Mouse (Mus musculus) layer of hippocampus, adult 9-11 months (tissue): ENCODE results near the gene Padi4.

Experiments used
- DNase-seq: peaks from one replicate; pipeline ENCODE4 v3.0.0; 2022

Gene Padi4

DNA sequence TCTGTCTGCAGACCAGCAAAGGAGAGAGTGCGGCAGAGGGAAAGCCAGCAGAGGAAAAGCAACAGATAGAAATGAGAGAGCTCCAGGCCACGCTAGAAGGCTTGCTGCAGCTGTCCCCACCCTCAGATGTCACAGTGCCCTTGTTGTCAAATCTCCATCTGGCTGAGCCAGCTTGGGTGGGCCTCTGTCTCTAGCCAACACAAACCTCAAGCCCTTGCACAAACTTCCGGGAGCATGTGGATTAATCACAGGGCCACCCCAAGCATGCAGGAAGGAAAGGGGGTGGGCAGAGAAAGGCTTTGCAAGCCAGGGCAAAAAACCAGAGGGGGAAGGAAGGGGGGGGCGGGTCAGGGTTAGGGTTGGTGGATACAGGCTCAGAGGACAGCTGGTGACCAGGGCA, 13.4 kb upstream of the Padi4 start:
- DNase-seq: no peak

- DNase-seq: no peak
These were observed 11.2 kb upstream of the Padi4 start for GRCm38 (mm10) chr4:140785217-140785616.

- no peak for DNase-seq
These were observed 10.4 kb upstream of the Padi4 start for GRCm38 (mm10) chr4:140784292-140784945.

DNA sequence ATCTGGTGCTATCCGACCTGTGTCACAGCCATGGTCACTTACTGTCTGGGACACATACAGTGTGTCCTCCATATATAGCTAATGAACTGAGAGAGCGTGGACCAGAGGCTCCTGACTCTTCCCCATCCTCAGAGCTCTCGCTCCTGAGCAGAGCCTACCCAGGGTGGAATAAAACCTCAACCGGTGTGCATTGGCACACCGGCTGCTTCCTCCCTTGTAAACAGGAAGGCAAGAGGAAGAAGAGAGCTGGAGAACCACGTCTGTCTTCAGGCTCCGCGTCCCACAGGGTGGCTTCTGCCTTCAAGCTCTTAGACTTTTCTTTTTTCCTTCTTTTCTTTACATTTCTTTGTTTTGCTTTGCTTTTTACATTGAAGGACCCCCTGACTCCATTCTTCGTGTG, 8.8 kb upstream of the Padi4 start:
- no peak for DNase-seq

DNA sequence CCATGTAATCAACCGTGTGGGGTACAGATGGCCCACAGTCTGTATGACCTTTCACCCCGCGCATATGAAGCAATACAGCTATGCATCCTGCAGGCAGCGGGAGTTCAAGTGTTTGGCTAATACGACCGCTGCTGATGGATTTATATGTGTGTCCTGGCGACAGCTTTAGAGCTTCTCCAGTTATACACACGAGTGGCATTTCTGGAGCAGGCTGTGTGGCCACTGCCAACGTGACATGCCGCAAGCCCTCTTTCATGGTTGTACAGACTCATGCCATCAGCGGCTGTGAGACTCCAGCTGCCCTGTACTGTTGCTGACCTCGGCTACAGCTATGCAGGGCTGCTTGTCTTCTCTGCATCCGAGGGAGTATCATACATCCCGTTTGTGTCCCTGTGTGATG, 6.5 kb upstream of the Padi4 start:
- DNase-seq: no peak

DNA sequence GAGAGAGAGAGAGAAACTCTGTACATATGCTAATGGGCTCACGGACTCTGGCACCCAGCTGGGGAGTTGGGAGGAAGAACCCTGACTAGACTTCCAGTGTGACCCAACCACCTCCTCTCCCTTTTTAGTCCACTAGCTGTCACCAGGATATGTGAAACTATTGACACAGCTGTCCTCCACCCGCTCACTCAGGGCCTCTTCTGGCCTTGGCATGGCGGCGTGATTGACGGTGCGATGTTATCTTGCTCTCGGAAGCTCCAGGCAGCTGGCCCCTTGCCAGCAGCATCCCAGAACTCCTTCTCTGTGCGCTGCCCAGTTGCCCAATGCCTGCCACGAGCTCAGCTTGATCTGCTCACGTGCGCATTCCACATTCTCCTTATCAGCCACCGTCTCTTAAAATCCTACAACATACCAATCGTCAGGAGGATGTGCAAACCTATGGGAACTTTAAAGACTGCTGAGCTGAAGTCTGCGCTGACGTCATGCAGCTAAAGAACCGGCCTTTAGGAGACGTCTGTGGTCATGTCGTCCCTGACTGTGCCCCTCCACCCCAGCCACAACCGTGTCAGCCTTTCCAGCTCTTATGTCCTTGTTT, 5.9 kb upstream of the Padi4 start:
- peak; percentile 14 for DNase-seq

- no peak for DNase-seq
These were observed 2.6 kb upstream of the Padi4 start for GRCm38 (mm10) chr4:140776623-140777022.

DNA sequence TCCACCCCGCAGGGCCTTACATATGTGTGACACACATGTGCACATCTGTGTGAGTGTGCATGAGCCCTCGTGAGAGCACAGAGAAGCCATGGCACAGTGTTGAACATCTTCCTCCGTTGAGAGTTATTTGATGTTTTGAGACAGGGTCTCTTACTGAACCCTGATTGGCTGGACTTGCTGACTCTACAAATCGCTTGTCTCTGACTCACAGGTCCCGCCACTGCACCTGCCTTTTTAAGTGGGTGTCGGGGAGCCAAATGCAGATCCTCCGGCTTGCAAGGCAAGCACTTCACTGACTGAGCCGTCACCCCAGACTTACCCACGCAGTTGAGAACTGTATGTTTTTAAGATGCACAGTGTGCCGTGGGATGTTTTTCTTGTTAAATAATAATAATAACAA, 1.8 kb upstream of the Padi4 start:
- no peak for DNase-seq

- no peak for DNase-seq
These were observed 857 bp upstream of the Padi4 start for GRCm38 (mm10) chr4:140774893-140775292.

DNA sequence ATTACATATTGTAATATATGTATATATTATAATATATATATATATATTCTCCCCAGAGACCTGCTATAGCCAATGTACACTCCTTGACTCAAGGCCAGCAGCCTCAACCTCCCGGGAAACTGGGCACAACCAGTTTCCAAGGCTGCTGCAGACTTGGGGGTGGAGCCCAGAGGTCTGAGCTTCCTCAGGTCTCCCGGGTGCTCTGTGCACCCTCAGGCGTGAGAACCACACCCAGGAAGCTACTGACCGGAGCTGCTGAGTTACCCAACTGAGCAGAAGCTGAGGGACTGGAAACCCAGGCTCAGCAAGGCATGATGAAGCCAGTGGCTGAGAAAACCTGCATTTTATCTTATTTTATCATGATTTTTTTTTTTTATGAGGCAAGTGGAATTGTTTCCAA, 2.9 kb downstream of the Padi4 start:
- no peak for DNase-seq

DNA sequence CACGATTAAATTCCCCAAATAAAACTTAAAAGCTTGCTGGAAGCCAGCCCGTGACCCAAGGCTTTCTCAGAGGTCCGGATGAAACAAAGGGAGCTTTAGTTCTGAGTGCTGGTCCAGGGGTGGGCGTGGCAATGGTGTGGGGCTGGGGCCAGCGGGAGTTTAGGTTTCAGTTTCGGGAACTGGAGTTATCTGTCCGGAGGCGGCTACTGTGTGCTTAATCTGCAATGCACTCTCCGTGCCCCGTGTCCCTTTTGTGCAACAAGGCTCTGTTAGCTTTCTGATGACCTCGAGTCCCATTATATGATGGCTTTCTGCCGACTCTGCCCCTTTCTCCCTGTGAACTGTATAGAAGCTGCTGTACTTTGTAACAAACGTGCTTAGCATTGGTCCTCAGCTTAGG, 3.6 kb downstream of the Padi4 start:
- no peak for DNase-seq

DNA sequence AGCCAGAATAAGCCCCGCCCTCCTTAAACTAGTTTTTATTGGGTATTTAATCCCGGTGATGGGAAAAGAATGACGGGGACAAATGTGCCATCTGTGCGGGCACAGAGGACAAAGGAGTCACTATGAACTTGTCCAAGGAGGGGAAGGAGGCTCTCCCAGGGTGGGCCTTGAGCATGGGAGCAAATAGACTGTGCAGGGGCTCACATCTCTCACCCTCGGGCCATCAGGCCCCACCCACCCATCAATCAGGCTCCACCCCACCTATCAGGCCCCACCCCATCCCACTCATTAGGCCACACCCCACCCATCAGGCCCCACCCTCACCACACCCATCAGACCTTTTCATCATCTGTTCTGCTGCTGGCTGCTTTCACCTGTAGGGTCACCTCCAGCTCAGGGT, 5.1 kb downstream of the Padi4 start:
- DNase-seq: no peak

DNA sequence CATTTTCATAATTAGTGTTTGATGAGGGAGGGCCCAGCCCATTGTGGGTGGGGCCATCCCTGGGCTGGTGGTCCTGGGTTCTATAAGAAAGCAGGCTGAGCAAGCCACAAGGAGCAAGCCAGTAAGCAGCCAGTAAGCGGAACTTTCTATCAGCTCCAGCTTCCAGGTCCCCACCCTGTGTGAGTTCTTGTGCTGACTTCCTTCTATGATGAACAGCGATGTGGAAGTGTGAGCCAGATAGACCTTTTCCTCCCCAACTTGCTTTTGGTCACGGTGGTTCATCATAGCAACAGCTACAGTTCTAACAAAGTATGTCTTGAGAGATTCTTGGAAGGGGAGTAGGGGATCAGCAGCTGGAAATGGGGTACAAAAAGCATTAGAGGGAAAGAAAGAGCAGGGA, 8.1 kb downstream of the Padi4 start:
- DNase-seq: no peak

DNA sequence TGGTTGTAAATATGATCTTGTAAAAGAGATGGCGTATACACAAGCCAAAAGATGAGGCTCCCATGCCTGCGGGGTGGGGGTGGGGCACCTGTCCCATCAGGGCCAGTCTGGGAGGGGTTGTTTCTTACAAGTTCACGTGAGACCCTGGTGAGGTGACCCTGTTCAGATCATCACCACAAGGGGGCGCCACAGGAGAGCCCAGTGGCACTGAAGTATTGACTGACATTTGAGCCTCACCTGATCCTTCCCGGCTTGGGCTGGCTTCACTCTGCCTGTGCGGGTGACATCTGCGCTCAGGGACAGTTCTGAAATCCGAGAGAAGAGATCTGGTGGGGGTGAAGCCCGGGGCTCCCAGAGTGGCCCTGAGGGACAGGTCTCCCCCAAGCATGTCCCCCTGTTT, 10.9 kb downstream of the Padi4 start:
- no peak for DNase-seq

GRCm38 (mm10) chr4:140761601-140762000, 12.4 kb downstream of the Padi4 start:
- no peak for DNase-seq

GRCm38 (mm10) chr4:140755811-140756210, 18.2 kb downstream of the Padi4 start:
- DNase-seq: no peak

DNA sequence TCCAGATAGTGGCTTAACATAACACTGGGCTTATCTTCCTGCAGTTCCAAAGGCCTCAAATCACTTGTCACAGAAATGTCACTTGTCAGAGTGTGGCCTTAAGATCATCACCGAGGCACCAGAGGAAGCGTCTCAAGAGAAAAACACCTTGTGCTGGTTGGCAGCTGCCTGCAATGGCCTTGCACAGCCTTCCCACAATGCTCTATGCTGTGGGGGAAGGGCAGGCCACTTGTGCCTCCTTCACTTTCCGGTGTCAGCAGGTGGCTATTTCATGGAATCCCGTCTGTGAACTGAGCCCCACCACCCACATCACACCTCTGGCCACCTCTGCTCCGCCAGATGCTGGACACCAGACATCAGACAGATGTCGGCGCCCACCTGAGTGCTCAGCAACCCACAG, 20.7 kb downstream of the Padi4 start:
- DNase-seq: no peak

DNA sequence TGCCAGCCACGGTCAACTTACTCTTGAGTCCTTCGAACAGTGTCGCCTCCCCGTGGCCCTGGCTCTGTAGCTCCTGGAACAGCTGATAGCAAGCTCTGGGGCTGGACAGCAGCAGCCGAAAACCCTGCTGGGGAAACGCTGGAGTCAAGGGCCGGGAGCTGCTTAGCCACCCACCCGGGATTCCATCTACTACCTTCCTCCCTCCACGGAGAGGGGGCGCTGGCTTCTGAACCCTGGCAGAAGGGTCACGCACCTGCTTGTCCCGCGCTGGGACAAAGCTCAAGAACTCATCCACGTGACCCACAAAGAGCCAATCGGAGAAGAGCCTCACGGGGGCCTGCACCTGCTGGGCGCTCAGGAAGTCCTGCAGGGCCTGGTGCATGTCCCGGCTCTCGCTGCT, 23.7 kb downstream of the Padi4 start:
- DNase-seq: no peak

GRCm38 (mm10) chr4:140747978-140748377, 26.1 kb downstream of the Padi4 start:
- DNase-seq: no peak

GRCm38 (mm10) chr4:140744654-140745053, 29.4 kb downstream of the Padi4 start:
- DNase-seq: peak; percentile 21

DNA sequence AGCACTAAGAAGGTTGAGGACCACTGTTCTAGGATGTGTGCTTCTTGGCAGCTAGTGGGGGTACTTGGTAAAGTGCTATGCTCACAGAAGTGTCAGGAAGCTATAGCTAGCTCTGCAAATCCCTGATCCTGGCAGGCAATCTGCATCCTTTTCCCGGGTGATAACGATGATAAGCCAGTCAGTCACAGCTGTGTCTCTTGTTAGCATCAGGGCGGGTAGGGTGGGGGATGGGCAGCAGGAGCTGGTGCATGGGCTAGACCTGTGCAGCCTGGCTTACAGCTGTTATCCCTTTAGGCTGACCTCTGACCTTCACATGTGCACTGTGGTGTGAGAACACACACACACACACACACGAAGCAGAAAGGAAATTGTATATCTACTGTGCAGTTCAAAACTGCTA, 30.9 kb downstream of the Padi4 start:
- no peak for DNase-seq

GRCm38 (mm10) chr4:140742543-140742942, 31.5 kb downstream of the Padi4 start, which contains the start of gene Padi6:
Gene Padi6 (minus strand): TSS chr4:140742643.
- DNase-seq: no peak

DNA sequence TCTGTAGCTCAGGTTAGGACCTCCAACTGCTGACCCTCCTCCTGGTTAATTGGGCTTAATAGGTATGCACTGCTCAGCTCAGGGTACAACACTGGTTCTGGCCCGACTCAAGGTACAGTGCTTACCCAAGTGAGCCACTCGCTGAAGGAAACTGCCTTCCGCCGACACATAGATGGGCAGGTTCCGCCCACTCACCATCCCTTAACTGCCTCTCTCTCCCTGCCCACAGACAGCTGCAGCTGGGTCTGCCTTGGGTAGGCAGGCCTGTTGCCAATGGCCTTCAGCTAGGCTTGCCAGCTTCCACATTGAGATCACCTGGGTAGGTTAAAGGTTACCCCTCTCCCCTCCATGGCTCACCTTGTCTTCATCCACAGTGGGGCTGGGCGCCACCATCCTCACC, 32.6 kb downstream of the Padi4 start:
- DNase-seq: no peak

DNA sequence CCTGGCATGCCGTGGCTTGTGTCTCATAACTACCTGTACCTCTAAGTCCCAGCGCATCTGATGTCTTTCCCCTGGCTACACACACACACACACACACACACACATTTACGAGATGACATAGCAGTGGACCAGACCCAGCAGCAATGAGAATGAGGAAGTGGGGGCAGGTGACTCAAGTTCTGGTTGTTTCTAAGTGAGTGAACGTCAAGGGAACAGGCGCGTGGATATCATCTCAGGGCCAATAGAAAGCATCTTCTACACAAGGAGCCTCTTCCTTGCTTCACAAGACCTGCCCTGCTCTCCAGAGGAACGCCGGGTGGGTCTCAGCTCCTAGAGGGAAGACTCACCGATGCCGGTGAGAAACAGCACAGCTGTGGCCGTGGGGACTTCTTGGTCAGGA, 33.4 kb downstream of the Padi4 start:
- no peak for DNase-seq

DNA sequence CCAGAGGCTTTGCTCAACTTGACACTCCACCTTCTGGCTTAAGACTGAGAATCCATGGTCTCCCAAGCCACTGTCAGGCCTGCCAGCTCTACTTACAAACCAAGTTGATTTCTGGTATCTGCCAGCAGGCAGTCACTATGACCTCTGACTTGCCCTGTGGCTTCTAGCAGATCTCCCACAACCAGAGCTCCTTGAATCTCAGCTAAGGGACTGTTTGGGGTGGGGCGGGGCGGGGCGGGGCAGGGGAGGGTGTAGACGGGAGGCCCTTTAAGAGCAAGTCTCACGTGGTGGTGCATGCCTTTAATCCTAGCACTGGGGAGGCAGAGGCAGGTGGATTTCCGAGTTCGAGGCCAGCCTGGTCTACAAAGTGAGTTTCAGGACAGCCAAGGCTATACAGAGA, 41.2 kb downstream of the Padi4 start:
- DNase-seq: no peak
